Mouse (Mus musculus): ENCODE measurements around the gene Epb41.

GRCm38 (mm10) chr4:132039975-132040645 is 35.0 kb downstream of the Epb41 start:
- TF ChIP-seq CTCF (IDR thresholded peaks at IDR 0.05; ENCODE audit: borderline replicate concordance, insufficient read depth, low read length) (no peak), POLR2A (IDR thresholded peaks at IDR 0.05; ENCODE audit: low read depth, low read length) (no peak)

All from embryonic fibroblast, embryonic 13.5 days (primary cell).